Mouse (Mus musculus): ENCODE data around the gene Gsk3b.
"Not testable (repeated sequence)": the region's sequence is repeated elsewhere in the genome, so short reads cannot be mapped to it uniquely, and the experiment has no call there.

Gene Gsk3b

DNA sequence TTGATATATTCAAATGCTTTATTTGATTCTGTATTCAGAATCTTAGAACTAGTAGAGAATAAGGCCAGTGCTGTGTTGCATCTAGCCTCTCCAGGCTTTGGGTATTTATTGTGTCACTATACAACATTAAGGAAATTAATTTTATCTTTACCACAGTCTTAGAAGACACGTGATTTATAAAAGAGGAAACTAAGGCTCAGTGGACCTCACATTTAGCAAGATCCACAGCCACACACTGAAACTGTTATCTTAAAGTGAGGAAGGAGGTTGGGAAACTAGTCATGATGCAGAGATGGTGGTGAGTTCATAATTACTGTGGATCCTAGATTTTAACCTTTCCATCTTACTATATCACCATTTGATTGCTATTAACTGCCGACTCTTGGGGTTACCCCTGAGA lies 16.7 kb downstream of the Gsk3b start:
- DNase-seq: no peak

DNA sequence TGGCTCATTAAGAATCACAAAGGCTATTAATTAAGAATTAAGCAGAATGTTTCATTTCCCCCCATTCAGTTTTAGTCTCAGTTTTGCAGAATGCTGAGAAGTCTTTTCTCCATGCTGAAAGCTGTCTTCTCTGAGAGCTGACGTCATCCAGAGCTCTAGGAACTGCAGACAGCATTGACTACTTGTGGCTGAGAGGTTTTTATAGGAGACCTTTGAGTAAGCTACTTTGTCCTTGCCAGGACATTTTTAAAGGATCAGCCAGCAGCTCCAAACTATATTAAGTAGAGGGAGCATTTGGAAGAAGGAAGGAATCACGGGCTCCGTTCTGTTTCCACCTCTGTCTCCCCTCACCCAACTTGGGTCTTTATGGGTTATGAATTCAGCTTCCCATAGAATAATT lies 17.7 kb downstream of the Gsk3b start:
- no peak for DNase-seq

DNA sequence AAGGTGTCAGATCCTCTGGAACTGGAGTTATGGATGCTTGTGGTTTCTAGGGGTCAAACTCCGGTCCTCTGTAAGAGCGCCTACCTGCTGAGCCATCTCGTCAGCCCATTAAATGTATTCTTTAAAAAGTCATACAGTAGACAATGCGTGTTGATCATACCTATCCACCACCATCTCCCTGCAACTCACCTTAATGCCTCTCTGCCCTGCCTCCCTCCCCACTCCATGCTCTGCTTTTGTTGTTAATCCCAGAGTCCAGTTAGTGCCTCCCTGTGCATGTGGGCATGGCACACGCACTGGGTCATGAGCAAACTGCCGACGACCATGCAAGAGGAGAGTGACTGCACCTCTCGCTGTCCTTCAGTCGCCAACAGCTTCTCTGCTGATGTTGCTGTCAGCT lies 21.2 kb downstream of the Gsk3b start:
- DNase-seq: no peak

DNA sequence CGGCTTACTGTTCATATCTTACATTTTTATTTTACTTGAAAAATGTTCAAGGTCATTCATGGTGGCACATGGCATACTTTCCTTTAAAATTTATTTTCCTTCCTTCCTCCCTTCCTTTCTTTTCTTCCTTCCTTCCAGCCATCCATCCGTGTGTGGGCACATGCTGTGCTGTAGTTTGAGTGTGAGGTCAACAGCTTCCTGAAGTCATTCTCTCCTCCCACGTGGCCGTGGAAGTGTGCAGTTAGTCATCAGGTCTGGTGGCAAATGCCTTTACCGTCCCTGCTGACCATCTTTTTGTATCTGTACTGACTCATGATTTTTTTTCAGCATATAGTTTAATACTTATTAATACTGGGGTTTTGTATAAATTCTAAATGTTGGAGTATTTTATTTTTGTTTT lies 21.8 kb downstream of the Gsk3b start:
- DNase-seq: peak in 1 of 2 experiments; percentile 33

DNA sequence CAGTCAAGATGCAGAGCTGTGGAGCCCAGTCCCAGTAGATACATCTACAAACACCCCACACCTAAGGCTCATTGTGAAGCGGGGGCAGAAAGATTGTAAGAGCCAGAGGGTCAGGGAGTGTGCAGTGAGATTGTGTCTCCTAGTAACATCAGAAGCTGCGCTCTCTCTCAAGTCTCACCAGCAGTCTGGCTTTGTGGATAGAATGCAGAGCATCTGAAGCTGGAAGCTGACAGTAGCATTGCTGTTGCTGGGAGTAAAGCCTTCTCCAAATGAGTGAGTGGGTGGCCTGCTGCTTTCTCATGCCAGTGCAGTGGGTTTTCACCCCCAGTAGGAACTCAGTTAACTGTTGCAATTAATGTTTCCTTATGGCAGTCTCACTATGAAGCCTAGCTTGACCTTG lies 25.3 kb downstream of the Gsk3b start:
- DNase-seq: no peak

DNA sequence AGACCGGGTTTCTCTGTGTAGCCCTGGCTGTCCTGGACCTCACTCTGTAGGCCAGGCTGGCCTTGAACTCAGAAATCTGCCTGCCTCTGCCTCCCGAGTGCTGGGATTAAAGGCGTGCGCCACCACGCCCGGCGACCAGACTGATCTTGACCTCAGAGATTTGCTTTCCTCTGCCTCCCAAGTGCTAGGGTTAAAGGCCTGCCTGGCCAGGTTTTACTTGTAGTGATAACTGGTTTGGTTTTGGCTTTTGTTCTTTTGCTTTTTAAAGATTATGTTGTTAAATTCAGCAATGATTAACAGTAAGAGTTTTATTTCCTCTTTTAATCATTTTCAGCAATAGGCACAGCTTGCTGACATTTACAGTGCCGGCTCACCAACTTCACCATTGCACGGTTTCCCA lies 29.1 kb downstream of the Gsk3b start:
- DNase-seq: not testable (repeated sequence)

DNA sequence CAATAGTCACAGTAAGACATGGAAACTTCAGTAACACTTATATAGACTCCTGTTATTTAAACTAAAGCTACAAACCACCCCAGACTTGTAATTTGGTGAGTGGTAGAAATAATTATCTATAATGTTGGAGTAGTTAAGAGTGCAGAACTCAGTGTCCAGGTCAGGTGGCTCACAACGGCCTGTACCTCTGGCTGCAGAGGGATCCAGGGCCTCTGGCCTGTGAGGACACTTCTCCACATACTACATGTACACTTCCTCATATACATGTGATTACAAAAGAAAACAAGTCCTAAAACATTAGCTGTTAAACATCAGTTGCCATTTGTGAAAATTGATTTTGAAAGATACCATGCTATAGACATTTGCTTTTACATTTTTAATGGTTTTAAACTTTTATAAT lies 29.9 kb downstream of the Gsk3b start:
- no peak for DNase-seq

DNA sequence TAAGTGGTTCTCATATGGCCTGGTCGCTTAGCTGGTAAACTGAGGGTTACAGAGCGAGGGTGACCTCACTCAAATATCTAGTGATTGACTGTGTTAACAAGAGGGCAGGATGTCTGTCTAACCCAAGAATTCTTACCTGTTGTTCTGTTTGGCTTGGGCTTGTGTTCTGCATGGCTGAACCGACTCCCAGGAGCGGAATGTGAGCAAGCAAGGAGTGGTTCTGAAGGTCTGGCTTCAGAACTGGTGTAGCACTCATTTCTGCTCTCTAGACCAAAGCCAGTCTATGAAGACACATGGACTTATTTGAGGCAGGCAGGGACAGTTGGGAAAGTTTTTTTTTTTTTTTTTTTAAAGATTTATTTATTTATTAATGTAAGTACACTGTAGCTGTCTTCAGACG lies 30.5 kb downstream of the Gsk3b start:
- DNase-seq: peak in 1 of 2 experiments; percentile 34

DNA sequence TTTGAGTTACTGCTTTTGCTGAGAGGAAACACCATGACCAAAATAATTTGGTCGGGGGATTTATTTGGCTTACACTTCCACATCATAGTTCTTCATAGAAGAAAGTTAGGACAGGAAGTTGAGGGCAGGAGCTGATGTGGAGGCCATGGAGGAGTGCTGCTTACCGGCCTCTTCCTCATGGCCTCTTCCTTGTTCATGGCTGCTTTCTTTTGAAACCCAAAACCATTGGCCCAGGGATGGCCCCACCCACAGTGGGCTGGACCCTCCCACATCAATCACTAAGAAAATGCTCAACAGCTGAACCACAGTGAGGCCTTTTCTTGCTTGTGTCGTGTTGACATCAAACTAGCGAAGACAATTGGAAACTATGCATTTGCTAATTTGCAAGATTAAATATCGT lies 40.4 kb downstream of the Gsk3b start:
- no peak for DNase-seq

DNA sequence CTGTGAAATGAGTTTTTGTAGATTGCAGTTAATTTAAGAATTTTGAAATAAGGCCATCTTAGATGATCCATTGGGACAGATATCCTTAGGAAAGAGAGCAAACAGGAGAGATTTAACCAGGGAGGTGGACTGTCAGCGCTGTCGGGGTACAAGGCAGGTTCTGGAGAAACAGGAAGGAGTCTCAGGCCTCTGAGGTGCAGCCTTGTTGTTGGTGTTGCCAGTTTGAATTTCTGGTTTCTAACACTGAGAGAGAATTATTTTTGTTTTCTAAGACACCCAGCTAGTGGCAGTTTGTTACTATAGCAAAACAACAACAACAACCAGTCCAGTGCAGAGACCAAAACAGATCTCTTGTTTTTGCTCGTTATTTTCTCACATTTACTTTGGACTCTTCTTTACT lies 42.2 kb downstream of the Gsk3b start:
- no peak for DNase-seq

DNA sequence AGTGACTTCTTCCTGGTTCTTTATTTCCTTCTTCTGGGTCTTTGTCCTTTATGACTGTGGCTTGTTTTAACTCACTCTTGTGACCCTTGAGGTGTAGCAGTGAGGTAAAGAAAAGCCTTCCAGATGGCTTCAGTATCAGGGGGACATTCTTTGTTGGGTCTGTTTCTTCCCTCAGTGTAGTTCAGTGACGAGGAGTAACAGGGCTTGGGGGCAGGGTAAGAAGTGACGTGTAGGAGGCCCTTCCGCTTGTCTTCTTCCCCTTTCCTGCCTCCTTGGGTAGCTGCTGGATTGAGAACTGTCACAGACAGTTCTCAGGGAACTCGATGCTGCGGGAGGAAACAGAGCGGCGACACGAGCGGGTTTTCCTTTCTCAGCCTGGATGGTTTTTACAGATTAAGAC lies 43.0 kb downstream of the Gsk3b start:
- DNase-seq: peak; percentile 53 to 54

DNA sequence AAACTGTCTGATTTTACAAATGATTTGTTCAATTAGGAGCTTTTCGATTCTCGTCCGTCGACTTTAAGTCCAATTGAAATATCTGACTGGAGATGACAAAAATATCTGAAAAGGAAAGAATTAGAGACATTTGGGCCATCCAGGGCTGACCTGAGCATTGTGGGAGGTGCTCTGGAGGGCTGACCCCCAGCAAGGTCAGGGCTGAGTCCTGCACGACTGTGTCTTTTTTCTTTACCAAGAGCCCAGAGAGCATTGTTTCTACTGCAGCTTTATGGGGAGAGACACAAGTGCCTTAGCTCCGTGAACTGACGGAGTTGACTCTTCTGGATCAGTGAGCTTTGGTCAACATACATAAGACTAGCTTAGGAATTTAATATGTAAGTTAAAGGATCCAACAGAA lies 43.4 kb downstream of the Gsk3b start:
- no peak for DNase-seq

DNA sequence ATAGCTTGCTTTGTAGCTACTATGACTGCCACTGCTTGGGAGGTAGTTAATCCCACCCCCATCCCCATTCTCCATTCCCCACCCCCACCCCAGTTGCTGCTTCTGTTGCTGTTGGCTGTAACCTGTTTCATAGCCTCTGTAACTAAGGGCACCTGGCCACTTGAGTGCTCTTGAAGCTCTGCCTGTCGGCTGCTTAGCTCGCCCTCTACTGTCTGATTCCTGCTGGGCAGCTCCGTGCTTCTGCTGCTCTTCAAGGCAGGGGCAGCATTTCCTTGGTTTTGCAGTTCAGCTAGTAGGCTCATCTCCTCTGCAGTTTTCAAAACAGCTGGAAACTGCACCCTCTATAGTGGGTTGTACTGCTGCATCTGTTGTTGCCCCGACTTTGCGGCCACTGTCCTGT lies 48.5 kb downstream of the Gsk3b start:
- peak; percentile 66 to 80 for DNase-seq

DNA sequence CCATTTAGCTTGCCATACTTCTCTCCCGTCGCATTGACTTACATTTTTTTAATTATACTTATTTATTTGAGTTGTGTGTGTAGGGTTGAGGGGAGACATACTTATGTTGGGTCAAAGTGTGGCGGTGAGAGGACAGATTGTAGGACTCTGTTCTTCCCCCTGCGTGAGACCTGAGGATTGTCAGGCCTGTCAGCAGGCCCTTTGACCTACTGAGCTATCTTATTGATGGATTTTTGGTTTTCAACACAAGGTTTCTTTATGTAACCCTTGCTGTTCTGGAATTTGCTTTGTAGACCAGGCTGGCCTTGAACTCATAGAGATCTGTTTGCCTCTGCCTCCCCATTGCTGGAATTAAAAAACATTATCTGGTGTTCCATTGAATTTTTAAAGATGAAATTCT lies 56.1 kb downstream of the Gsk3b start:
- DNase-seq: no peak

DNA sequence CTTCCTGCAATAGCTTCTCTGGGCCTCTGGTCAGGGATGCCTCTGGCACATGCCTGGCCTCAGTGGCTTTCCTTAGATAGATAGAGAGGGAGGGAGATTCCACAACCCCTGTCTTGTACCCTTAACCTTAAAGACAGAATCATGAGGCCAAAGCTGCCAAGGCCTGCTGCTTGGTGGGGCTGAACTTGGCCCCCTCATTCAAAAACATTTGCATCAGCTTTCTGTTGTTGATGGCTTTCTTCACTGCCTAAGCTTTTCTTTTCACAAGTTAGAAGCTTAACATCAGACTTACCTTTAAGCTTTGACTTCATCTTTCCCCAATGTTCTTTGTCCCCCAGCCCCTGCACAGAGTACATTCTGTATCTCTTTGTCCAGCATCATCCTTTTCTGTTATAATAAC lies 61.8 kb downstream of the Gsk3b start:
- DNase-seq: no peak

DNA sequence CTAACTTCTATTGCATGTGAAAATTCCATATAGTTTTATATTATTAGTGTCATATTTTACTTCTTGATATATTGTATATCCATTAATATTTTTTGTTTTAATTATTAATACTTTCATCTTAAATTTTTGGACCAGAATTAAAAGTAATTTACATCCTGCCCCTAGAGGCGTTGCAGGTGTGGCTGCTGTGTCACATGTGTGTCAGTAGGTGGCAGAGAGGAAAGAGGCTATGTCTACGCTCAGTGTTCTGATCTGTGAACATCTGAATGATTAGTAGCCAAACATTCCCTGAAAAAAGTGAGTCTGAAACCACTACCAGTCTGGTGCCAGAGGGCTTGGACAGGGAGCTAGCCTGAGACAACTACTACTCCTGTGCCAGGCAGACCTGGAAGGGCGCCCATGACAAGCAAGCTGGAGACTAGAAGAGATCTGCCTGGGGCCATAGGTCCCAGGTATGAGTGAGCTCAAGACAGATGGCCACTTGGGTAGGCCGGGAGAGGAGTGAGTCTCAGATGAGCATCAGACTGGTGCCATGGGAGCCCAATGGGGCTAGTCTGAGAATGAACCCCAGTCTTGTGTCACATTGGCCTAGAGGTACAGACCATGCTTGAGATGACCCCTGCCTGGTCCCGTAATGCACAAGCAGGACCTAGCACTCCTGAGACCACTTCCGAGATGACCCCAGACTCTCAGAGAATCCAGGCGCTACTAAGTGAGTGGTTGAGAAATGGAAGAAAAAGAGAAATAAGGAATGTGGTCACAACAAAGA lies 69.2 kb downstream of the Gsk3b start:
- DNase-seq: no peak

DNA sequence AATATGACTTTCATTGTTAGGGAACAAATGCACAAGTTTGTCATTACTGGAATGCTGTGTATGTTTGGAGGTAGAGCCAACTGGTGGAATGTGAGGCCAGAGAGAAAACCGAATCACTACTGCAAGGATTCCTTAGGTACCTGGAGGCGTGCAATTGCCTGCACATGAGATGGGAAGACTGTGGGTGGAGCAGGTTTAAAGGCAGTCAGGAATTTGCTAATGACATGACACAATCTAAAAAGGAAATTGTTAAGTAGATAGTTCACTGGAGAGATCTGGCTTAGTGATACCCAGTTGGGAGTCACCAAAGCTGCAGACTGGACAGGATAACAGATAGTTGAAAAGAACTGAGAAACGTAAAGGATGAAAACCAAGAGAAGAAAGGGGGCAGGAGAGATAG lies 73.2 kb downstream of the Gsk3b start:
- DNase-seq: no peak

DNA sequence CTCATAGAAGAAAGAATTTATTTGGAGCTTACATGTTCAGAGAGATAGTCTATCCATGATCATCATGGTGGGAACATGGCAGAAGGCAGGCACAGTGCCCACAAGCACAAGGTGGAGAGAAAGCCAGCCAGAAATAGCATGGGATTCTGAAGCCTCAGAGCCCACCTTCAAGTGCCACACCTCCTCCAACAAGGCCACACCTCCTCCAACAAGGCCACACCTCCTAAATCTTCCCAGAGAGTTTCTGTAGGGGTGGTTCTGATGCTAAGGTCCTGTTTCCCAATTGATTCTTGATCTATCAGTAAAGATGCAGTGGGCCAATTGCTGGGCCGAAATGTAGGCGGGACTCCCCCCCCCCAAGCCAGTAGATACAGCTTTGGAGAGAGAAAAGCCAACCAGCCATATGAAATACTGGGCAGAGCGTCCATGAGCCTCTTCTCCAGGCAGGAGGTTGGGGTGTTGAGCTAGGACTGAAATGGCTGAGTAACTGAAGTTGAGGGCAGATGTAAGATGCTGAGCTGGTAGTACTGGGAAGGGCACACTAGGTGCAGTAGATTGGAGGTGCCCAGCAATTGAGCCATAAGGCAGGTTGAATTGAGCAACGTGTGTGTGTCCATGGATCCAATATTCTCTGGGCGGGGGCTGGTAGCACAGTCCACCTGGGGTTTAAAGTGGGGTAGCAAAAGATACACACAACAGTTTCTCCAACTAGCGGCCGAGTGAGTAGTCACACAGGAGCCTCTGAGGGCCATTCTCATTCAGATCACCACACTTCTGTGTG lies 76.2 kb downstream of the Gsk3b start:
- DNase-seq: no peak

DNA sequence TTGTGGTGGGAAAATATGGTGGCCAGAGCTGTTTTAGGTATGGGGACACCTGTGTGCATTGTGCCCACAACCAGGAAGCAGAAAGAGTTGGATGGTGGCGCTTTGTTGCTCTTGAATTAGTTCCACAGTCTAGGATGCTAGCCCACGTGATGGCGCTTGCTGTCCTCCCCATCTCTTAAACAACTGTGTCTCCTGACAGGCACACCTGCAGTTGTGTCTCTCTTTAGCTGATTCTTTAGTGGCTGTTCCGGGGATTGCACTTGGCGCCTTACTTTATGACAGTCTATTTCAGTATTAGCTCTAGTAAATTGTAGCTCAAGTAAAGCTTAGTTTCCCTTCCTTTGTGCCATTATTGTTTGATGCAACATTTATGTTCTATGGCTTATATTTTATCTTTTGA lies 80.2 kb downstream of the Gsk3b start:
- no peak for DNase-seq

DNA sequence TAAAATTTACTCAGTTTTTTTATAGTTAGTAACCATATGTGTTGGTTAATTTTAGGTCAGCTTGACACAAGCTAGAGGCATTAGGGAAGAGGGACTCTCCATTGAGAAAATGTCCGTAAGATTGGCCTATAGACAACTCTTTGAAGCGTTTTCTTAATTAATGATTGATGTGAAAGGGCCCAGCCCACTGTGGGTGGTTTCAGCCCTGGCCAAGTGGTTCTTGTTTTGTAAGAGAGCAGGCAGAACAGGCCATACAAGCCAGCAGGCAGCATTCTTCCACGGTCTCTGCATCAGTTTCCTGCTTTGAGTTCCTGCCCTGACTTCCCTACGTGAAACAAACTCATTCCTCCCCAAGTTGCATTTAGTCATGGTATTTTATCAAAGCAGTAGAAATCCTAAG lies 90.3 kb downstream of the Gsk3b start:
- no peak for DNase-seq

DNA sequence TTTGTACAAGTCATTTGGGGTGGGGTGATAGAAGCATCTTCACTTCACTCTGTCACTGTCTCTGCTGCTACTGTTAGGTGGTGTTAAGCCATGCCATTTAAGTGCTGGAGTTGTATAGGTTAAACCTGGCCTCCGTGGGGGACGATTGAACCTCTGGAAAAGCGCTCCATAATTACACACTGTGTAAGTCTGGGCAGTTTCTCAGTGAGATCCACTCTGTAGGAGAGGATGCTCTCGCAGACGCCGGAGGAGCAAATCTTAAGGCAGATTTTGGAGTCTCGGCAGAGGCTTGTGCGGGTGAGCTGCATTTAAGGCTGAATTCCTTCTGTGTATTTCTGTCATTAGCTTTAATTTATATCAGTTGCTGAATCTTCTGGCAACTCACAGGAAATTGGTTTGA lies 92.6 kb downstream of the Gsk3b start:
- DNase-seq: no peak

DNA sequence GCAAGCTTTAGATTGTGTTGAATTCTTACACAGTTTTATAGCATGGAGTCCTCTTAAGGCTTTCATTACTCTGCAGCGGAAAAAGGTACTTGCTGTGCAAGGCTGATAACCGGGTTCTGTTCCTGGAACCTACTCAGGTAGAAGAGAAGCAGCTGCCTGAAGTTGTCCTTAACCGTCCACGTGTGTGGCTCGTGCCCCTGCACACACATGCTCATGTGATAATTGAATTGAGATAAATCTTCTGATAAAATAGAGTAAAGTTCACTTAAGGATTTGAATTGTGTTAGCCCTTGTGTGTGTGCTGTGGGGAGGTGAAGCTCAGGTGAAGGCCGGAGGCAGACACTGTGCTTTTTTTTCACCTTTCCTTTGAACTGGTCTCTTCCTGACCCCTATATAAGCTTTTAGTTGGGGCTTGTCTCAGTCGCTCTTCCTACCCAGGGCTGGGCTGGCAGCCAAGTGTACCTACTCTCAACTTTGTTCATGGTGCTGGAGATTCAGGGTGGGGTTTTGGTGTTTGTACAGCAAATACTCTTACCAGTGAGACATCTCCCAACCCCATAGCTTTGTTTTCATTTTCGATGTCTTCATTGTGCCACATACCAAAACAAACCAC lies 96.0 kb downstream of the Gsk3b start:
- peak; percentile 32 to 54 for DNase-seq

DNA sequence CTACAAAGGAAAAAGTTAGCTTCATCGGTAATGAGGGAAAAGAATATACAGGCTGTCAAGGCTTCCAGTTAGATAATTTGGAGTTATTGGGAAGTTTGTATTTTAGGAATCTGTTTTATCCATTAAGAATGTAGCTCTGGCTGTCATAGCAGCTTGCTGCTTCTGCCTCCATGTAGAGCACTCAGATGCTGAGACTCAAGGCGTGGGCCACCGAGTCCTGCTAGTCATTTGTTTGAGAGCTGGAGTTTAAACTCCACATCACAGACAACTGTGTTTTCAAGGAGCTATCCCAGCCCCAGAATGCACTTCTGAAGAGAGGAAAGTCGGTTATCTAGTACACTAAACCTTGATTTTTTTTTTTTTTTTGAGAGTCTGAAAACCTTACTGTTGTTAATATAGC lies 101.2 kb downstream of the Gsk3b start:
- no peak for DNase-seq

DNA sequence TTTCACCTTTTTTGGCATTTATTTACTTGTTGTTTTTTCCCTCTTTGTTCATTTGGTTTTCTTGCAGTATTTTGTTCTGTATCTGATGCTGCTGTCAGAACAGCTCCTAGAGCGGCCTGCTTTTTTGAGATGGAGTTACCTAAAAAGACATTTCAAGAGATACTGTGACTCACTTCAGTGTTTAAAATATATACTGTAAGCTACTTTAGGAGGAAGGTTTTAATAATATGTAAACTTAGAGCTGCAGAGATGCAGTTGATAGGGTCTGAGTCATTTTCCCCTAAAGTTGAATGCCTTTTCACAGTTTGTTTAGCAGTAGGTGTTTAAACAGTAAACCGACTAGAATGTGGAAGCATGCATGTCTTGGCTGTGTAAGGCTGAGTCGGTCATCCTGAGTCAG lies 101.7 kb downstream of the Gsk3b start:
- DNase-seq: no peak

Data from lung, adult 18-20 months (tissue).